Mouse (Mus musculus) granulocyte monocyte progenitor cell, adult 5-6 weeks (primary cell): ENCODE measurements around the gene Sgsm3. TPM values are rescaled to one million over a fixed set of nuclear protein-coding genes. Genes with fewer than 3 reads are reported as not detected.
"Not testable (repeated sequence)": the region's sequence is repeated elsewhere in the genome, so short reads cannot be mapped to it uniquely, and the experiment has no call there.

Experiments used
- ATAC-seq: replicated peaks from 2 replicates; pipeline ENCODE4 v1.8.0; 2016; ENCODE audit warnings: mild to moderate bottlenecking, moderate TSS enrichment, inconsistent platforms; ENCODE audit not compliant: poor library complexity, severe bottlenecking
- total RNA-seq, 2 experiments: library from RNA; stranded (forward) in 1 of 2; stranded (reverse) in 1 of 2; fragments of 200-712, 200-1000 nt in 1 of 2; fragments of >200 nt in 1 of 2; fragmentation: Nextera tagmentation in 1 of 2; gene quantifications; 2 replicates each; pipeline ENCODE4 v1.2.3; 2014 to 2017

Sgsm3 gene
- total RNA-seq (2014; fragmentation: Nextera tagmentation) (2.8 and 9.3 TPM in 2 replicates), total RNA-seq (2017) (10.1 and 19.3 TPM in 2 replicates)

GRCm38 (mm10) chr15:80977620-80978334 is at the start of gene Sgsm3:
TSS of gene Sgsm3 (plus strand) at chr15:80977765.
- ATAC-seq: peak; percentile 93

- no peak for ATAC-seq
Observed at GRCm38 (mm10) chr15:80928811-80929355, 48.7 kb upstream of the Sgsm3 start.

GRCm38 (mm10) chr15:80930048-80930571 is 47.5 kb upstream of the Sgsm3 start:
- ATAC-seq: no peak

GRCm38 (mm10) chr15:80930676-80931320 is 46.8 kb upstream of the Sgsm3 start:
- ATAC-seq: not testable (repeated sequence)

GRCm38 (mm10) chr15:80931345-80931960 is 46.1 kb upstream of the Sgsm3 start:
- ATAC-seq: no peak

GRCm38 (mm10) chr15:80934841-80935240 is 42.7 kb upstream of the Sgsm3 start:
- no peak for ATAC-seq

- ATAC-seq: no peak
Observed at GRCm38 (mm10) chr15:80936686-80937085, 40.9 kb upstream of the Sgsm3 start.

- no peak for ATAC-seq
Observed at GRCm38 (mm10) chr15:80938615-80939014, 39.0 kb upstream of the Sgsm3 start.

- ATAC-seq: no peak
Observed at GRCm38 (mm10) chr15:80939401-80939800, 38.2 kb upstream of the Sgsm3 start.

- no peak for ATAC-seq
Observed at GRCm38 (mm10) chr15:80941468-80942040, 36.0 kb upstream of the Sgsm3 start.

GRCm38 (mm10) chr15:80945851-80946250 is 31.7 kb upstream of the Sgsm3 start:
- peak; percentile 45; the same call in 1 of the 2 replicates for ATAC-seq

GRCm38 (mm10) chr15:80948145-80949135 is 29.1 kb upstream of the Sgsm3 start, which contains the start of gene Adsl:
TSS of gene Adsl (plus strand) at chr15:80948490.
- peak; percentile 96 for ATAC-seq

GRCm38 (mm10) chr15:80949431-80949830 is 28.1 kb upstream of the Sgsm3 start:
- ATAC-seq: no peak

- no peak for ATAC-seq
Observed at GRCm38 (mm10) chr15:80950055-80950454, 27.5 kb upstream of the Sgsm3 start.

- ATAC-seq: no peak
Observed at GRCm38 (mm10) chr15:80953971-80954370, 23.6 kb upstream of the Sgsm3 start.

- ATAC-seq: no peak
Observed at GRCm38 (mm10) chr15:80954861-80955260, 22.7 kb upstream of the Sgsm3 start.

- ATAC-seq: no peak
Observed at GRCm38 (mm10) chr15:80955836-80956438, 21.6 kb upstream of the Sgsm3 start.

GRCm38 (mm10) chr15:80969371-80969770 is 8.2 kb upstream of the Sgsm3 start:
- ATAC-seq: no peak

- no peak for ATAC-seq
Observed at GRCm38 (mm10) chr15:80974311-80974710, 3.3 kb upstream of the Sgsm3 start.
